Mouse (Mus musculus) kidney, postnatal 14 days (tissue): ENCODE measurements at regions not wholly inside any gene's neighbourhood (a gene's known extent, or its start where the extent isn't known, plus 50 kb on each side); places are given as distances from the start of the nearest gene placed in this dataset.
"Not testable (repeated sequence)": the region's sequence is repeated elsewhere in the genome, so short reads cannot be mapped to it uniquely, and the experiment has no call there.

Source experiments
- DNase-seq: peaks from one replicate; pipeline ENCODE4 v3.0.0; 2022; ENCODE audit warnings: mixed read lengths

- DNase-seq = not testable (repeated sequence)
These were observed 84.3 kb downstream of the 1810013L24Rik start for GRCm38 (mm10) chr16:8914183-8914582.

GRCm38 (mm10) chr16:8916091-8916490, 86.2 kb downstream of the 1810013L24Rik start:
- no peak for DNase-seq

GRCm38 (mm10) chr16:8918741-8919535, 89.0 kb downstream of the 1810013L24Rik start:
- DNase-seq = no peak

- DNase-seq = no peak
These were observed 94.8 kb downstream of the 1810013L24Rik start for GRCm38 (mm10) chr16:8924732-8925131.

- no peak for DNase-seq
These were observed 102.1 kb downstream of the 1810013L24Rik start for GRCm38 (mm10) chr16:8931961-8932360.

GRCm38 (mm10) chr16:8933121-8933520, 103.2 kb downstream of the 1810013L24Rik start:
- DNase-seq = no peak

- DNase-seq = no peak
These were observed 106.5 kb downstream of the 1810013L24Rik start for GRCm38 (mm10) chr16:8936446-8936845.

GRCm38 (mm10) chr16:8938516-8938915, 108.6 kb downstream of the 1810013L24Rik start:
- DNase-seq = no peak

GRCm38 (mm10) chr16:8939136-8939535, 109.2 kb downstream of the 1810013L24Rik start:
- no peak for DNase-seq

- DNase-seq = no peak
These were observed 114.7 kb downstream of the 1810013L24Rik start for GRCm38 (mm10) chr16:8944412-8945102.

GRCm38 (mm10) chr16:8947846-8948245, 117.9 kb downstream of the 1810013L24Rik start:
- no peak for DNase-seq

GRCm38 (mm10) chr16:8951156-8951899, 121.4 kb downstream of the 1810013L24Rik start:
- DNase-seq = no peak

- no peak for DNase-seq
These were observed 131.8 kb downstream of the 1810013L24Rik start for GRCm38 (mm10) chr16:8961739-8962138.

- DNase-seq = no peak
These were observed 163.8 kb downstream of the 1810013L24Rik start for GRCm38 (mm10) chr16:8993521-8994250.

- DNase-seq = no peak
These were observed 164.6 kb downstream of the 1810013L24Rik start for GRCm38 (mm10) chr16:8994521-8994920.

GRCm38 (mm10) chr16:8997250-8997649, 167.3 kb downstream of the 1810013L24Rik start:
- DNase-seq = no peak

GRCm38 (mm10) chr16:9004012-9004411, 174.1 kb downstream of the 1810013L24Rik start:
- DNase-seq = peak; percentile 32

GRCm38 (mm10) chr16:9005933-9006332, 176.0 kb downstream of the 1810013L24Rik start:
- no peak for DNase-seq

- peak; percentile 83 for DNase-seq
These were observed 179.6 kb downstream of the 1810013L24Rik start for GRCm38 (mm10) chr16:9009361-9010083.

- DNase-seq = no peak
These were observed 181.2 kb downstream of the 1810013L24Rik start for GRCm38 (mm10) chr16:9011077-9011476.

- DNase-seq = no peak
These were observed 181.8 kb downstream of the 1810013L24Rik start for GRCm38 (mm10) chr16:9011691-9012090.
